In the genomic region with DNA sequence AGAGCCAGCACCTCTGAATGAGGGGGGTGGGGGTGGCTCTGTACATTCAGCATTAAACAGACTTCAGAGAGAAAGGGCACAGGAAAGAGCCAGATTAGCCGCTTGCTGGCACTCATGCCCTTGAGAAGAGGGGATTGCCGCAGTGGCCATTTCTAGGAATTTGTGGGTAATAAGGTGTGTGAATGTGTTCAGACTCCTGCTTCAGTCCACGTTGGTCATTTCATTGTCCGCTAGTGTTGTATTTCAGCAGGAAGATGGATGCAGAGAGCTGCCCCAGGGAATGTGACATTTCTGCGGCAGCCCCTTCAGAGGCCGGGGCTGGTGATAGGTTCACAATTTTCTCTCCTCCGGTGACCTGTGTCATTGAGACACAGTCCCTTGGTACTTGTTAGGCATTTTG, we compare ENCODE assay signal across 24 mouse cellular contexts.
DNase-seq lines count a peak whose midpoint lies in the region; ATAC-seq lines count a peak whose summit lies in the region.
"Had no signal": no experiment of that assay in that cellular context is flagged by ENCODE, and none has a peak within 500 bp of the region (broad histone marks: within the 10 kb centered on the region; RNA-seq: fewer than 3 reads in every experiment).

No protein-coding gene starts in this region.

- peaks cover 32% of the 10 kb centered on the region for H3K4me1 ChIP-seq in forebrain, embryonic 10.5 days
- H3K4me1 ChIP-seq in forebrain, embryonic 16.5 days (replicated peaks; ENCODE audit: control insufficient read depth, insufficient read depth, low read length): peaks cover 10% of the 10 kb centered on the region
- peaks cover 28% of the 10 kb centered on the region for H3K4me1 ChIP-seq in hindbrain, embryonic 10.5 days (replicated peaks)
- H3K4me1 ChIP-seq in hindbrain, embryonic 16.5 days (ENCODE audit: control insufficient read depth, insufficient read depth, low read depth, low read length): peaks cover 19% of the 10 kb centered on the region
- H3K4me1 ChIP-seq in midbrain, embryonic 10.5 days: peaks cover 23% of the 10 kb centered on the region
- peaks cover 19% of the 10 kb centered on the region for H3K4me1 ChIP-seq in midbrain, embryonic 15.5 days
- H3K4me1 ChIP-seq in neural tube, embryonic 14.5 days (ENCODE audit: control insufficient read depth, insufficient read depth, low read length): 0 out of 2 replicates have a peak, but pooled peaks cover 7% of the 10 kb centered on the region
- peaks cover 23% of the 10 kb centered on the region for H3K4me1 ChIP-seq in neural tube, embryonic 15.5 days
- H3K4me1 ChIP-seq: embryonic facial prominence, embryonic 12.5 days had no signal

- peak overlapping the region; percentile 48; the same call in 1 of the 2 replicates for H3K27ac ChIP-seq in forebrain, embryonic 10.5 days
- H3K27ac ChIP-seq in forebrain, embryonic 16.5 days (ENCODE audit: low read length): no peak overlapping the region
- peak overlapping the region; percentile 16; the same call in 1 of the 2 replicates for H3K27ac ChIP-seq in hindbrain, embryonic 10.5 days
- no peak overlapping the region for H3K27ac ChIP-seq in hindbrain, embryonic 16.5 days (ENCODE audit: low read depth, low read length)
- H3K27ac ChIP-seq in midbrain, embryonic 10.5 days (replicated peaks): peak overlapping the region; percentile 42; the same call in 1 of the 2 replicates
- H3K27ac ChIP-seq in midbrain, embryonic 15.5 days: no peak overlapping the region
- no peak overlapping the region for H3K27ac ChIP-seq in neural tube, embryonic 14.5 days (ENCODE audit: low read depth, low read length)
- H3K27ac ChIP-seq in neural tube, embryonic 15.5 days (replicated peaks): no peak overlapping the region
- H3K27ac ChIP-seq: embryonic facial prominence, embryonic 10.5 days; embryonic facial prominence, embryonic 12.5 days had no signal

- H3K27me3 ChIP-seq in forebrain, embryonic 10.5 days (ENCODE audit: poor library complexity, severe bottlenecking): no peaks in the 10 kb centered on the region
- no peaks in the 10 kb centered on the region for H3K27me3 ChIP-seq in forebrain, embryonic 16.5 days (replicated peaks; ENCODE audit: control insufficient read depth, insufficient read depth, low read length)
- H3K27me3 ChIP-seq in hindbrain, embryonic 10.5 days (ENCODE audit: insufficient read depth, poor library complexity, severe bottlenecking): no peaks in the 10 kb centered on the region
- no peaks in the 10 kb centered on the region for H3K27me3 ChIP-seq in hindbrain, embryonic 16.5 days (replicated peaks; ENCODE audit: control insufficient read depth, insufficient read depth, low read length)
- peaks cover 7% of the 10 kb centered on the region; the same call in 1 of the 2 replicates for H3K27me3 ChIP-seq in midbrain, embryonic 10.5 days (ENCODE audit: low read depth, poor library complexity, severe bottlenecking)
- H3K27me3 ChIP-seq in midbrain, embryonic 15.5 days (replicated peaks): no peaks in the 10 kb centered on the region
- no peaks in the 10 kb centered on the region for H3K27me3 ChIP-seq in neural tube, embryonic 14.5 days (ENCODE audit: control insufficient read depth, insufficient read depth, low read length)
- H3K27me3 ChIP-seq in neural tube, embryonic 15.5 days (replicated peaks): no peaks in the 10 kb centered on the region
- H3K27me3 ChIP-seq: CH12.LX; embryonic facial prominence, embryonic 12.5 days; forebrain, embryonic 12.5 days; Patski had no signal

- H3K9ac ChIP-seq in forebrain, embryonic 16.5 days (replicated peaks; ENCODE audit: low read depth, low read length): no peak overlapping the region
- no peak overlapping the region for H3K9ac ChIP-seq in hindbrain, embryonic 16.5 days (ENCODE audit: low read depth, low read length)
- no peak overlapping the region for H3K9ac ChIP-seq in midbrain, embryonic 15.5 days
- H3K9ac ChIP-seq in neural tube, embryonic 14.5 days (replicated peaks; ENCODE audit: low read depth, low read length): 0 out of 2 replicates have a peak overlapping the region, but pooled peaks have one; percentile 16
- H3K9ac ChIP-seq in neural tube, embryonic 15.5 days (replicated peaks): no peak overlapping the region
- H3K9ac ChIP-seq: embryonic facial prominence, embryonic 12.5 days had no signal

- no peak for DNase-seq in forebrain, embryonic 10.5 days (ENCODE audit: extremely low spot score, low spot score)
- DNase-seq in hindbrain, embryonic 10.5 days (ENCODE audit: low spot score): no peak
- no peak for DNase-seq in midbrain, embryonic 10.5 days (ENCODE audit: low spot score)
- DNase-seq: adrenal gland, adult 8-10 months; adrenal gland, postnatal 14 days; adrenal gland, postnatal 36 days; B cell, adult 2 months; cerebellum, adult 11-12 months; cerebellum, adult 2 months; cerebellum, adult 9-10 months had no signal

- no peak overlapping the region for H3K4me2 ChIP-seq in forebrain, embryonic 16.5 days (ENCODE audit: low read length)
- H3K4me2 ChIP-seq in hindbrain, embryonic 16.5 days (ENCODE audit: low read length): no peak overlapping the region
- H3K4me2 ChIP-seq in midbrain, embryonic 15.5 days: no peak overlapping the region
- no peak overlapping the region for H3K4me2 ChIP-seq in neural tube, embryonic 14.5 days (ENCODE audit: low read depth, low read length)
- no peak overlapping the region for H3K4me2 ChIP-seq in neural tube, embryonic 15.5 days
- H3K4me2 ChIP-seq: embryonic facial prominence, embryonic 12.5 days; forebrain, embryonic 12.5 days had no signal

- H3K9me3 ChIP-seq in forebrain, embryonic 10.5 days: no peaks in the 10 kb centered on the region
- H3K9me3 ChIP-seq in forebrain, embryonic 16.5 days (ENCODE audit: control insufficient read depth, low read length): no peaks in the 10 kb centered on the region
- no peaks in the 10 kb centered on the region for H3K9me3 ChIP-seq in hindbrain, embryonic 10.5 days
- no peaks in the 10 kb centered on the region for H3K9me3 ChIP-seq in hindbrain, embryonic 16.5 days (ENCODE audit: control insufficient read depth, low read length)
- H3K9me3 ChIP-seq in midbrain, embryonic 10.5 days (replicated peaks): no peaks in the 10 kb centered on the region
- no peaks in the 10 kb centered on the region for H3K9me3 ChIP-seq in midbrain, embryonic 15.5 days
- H3K9me3 ChIP-seq in neural tube, embryonic 14.5 days (ENCODE audit: control insufficient read depth, low read length): no peaks in the 10 kb centered on the region
- no peaks in the 10 kb centered on the region for H3K9me3 ChIP-seq in neural tube, embryonic 15.5 days (replicated peaks)
- H3K9me3 ChIP-seq: embryonic facial prominence, embryonic 10.5 days; embryonic facial prominence, embryonic 12.5 days; forebrain, embryonic 12.5 days had no signal

- WGBS in forebrain, embryonic 10.5 days: 70% methylated on average over 7 of the region's 7 CpGs
- 84% methylated on average over 7 of the region's 7 CpGs for WGBS in forebrain, embryonic 16.5 days
- 77% methylated on average over 7 of the region's 7 CpGs for WGBS in hindbrain, embryonic 10.5 days
- WGBS in hindbrain, embryonic 16.5 days: 78% methylated on average over 7 of the region's 7 CpGs
- 82% methylated on average over 7 of the region's 7 CpGs for WGBS in midbrain, embryonic 10.5 days
- 70% methylated on average over 7 of the region's 7 CpGs for WGBS in midbrain, embryonic 15.5 days
- 59% methylated on average over 7 of the region's 7 CpGs for WGBS in neural tube, embryonic 14.5 days
- WGBS in neural tube, embryonic 15.5 days: 71% methylated on average over 7 of the region's 7 CpGs

- H3K4me3 ChIP-seq in forebrain, embryonic 10.5 days: no peak overlapping the region
- H3K4me3 ChIP-seq in forebrain, embryonic 16.5 days (replicated peaks; ENCODE audit: low read length): no peak overlapping the region
- H3K4me3 ChIP-seq in hindbrain, embryonic 10.5 days: no peak overlapping the region
- no peak overlapping the region for H3K4me3 ChIP-seq in hindbrain, embryonic 16.5 days (ENCODE audit: low read length)
- no peak overlapping the region for H3K4me3 ChIP-seq in midbrain, embryonic 10.5 days
- no peak overlapping the region for H3K4me3 ChIP-seq in midbrain, embryonic 15.5 days
- no peak overlapping the region for H3K4me3 ChIP-seq in neural tube, embryonic 14.5 days (ENCODE audit: low read depth, low read length)
- H3K4me3 ChIP-seq in neural tube, embryonic 15.5 days (replicated peaks): no peak overlapping the region
- H3K4me3 ChIP-seq: embryonic facial prominence, embryonic 10.5 days; embryonic facial prominence, embryonic 12.5 days; forebrain, embryonic 12.5 days had no signal

- no peaks in the 10 kb centered on the region for H3K36me3 ChIP-seq in forebrain, embryonic 10.5 days (replicated peaks)
- no peaks in the 10 kb centered on the region for H3K36me3 ChIP-seq in forebrain, embryonic 16.5 days (ENCODE audit: control insufficient read depth, insufficient read depth)
- no peaks in the 10 kb centered on the region for H3K36me3 ChIP-seq in hindbrain, embryonic 10.5 days
- H3K36me3 ChIP-seq in hindbrain, embryonic 16.5 days (ENCODE audit: control insufficient read depth, insufficient read depth, low read length): no peaks in the 10 kb centered on the region
- no peaks in the 10 kb centered on the region for H3K36me3 ChIP-seq in midbrain, embryonic 10.5 days
- H3K36me3 ChIP-seq in midbrain, embryonic 15.5 days (replicated peaks): no peaks in the 10 kb centered on the region
- no peaks in the 10 kb centered on the region for H3K36me3 ChIP-seq in neural tube, embryonic 14.5 days (ENCODE audit: control insufficient read depth, insufficient read depth, low read length)
- H3K36me3 ChIP-seq in neural tube, embryonic 15.5 days: no peaks in the 10 kb centered on the region
- H3K36me3 ChIP-seq: embryonic facial prominence, embryonic 10.5 days; embryonic facial prominence, embryonic 12.5 days; forebrain, embryonic 12.5 days; G1E had no signal

- ATAC-seq in forebrain, embryonic 16.5 days: no peak
- no peak for ATAC-seq in hindbrain, embryonic 16.5 days
- no peak for ATAC-seq in midbrain, embryonic 15.5 days (replicated peaks)
- ATAC-seq in neural tube, embryonic 14.5 days (ENCODE audit: low read depth): no peak
- ATAC-seq in neural tube, embryonic 15.5 days (ENCODE audit: low FRiP score): no peak
- ATAC-seq: activated CD4-positive, CD25-positive, alpha-beta regulatory T cell, adult 4 months; CD4-positive, CD25-positive, alpha-beta regulatory T cell, adult 4 months; forebrain, embryonic 14.5 days; Patski had no signal

Comparison
In these comparisons a context has a peak if more than half of its experiments do, and no peak if none do; other contexts are left out.
1. H3K27ac ChIP-seq: peak in forebrain, embryonic 10.5 days (single experiment), hindbrain, embryonic 10.5 days (single experiment) and midbrain, embryonic 10.5 days (single experiment); none in forebrain, embryonic 16.5 days (single experiment), hindbrain, embryonic 16.5 days (single experiment), midbrain, embryonic 15.5 days (single experiment), neural tube, embryonic 14.5 days (single experiment) and neural tube, embryonic 15.5 days (single experiment).